In the genomic region with DNA sequence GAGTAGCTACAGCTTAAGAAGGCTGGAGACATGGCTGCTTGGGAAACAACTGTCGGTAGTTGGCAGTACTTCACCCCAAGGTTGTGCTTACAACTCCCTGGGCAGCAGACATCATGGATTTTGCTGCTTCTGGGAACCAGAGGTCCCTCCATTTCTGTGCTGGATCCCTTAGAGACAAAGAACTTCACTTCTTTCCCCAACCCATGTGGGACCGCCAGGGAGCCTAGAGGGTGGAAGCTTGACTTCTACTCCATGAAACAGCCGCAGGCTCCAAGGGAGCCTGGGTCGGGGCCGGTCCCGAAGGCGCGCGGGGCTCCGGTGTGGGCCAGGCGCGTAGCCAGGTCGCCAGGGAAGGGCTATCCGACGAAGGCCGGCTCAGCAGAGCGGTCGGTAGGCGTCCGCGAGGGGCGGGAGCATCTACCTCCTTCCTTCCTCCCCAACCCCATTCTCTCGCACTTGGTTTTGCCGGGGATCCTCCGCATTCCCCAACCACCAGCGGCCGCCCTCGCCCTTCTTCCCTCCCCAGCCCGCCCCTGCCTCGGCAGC, we compare ENCODE assay signal across 7 mouse cellular contexts. TPM values are rescaled to one million over a fixed set of nuclear protein-coding genes. Genes with fewer than 3 reads are reported as not detected.
DNase-seq lines count a peak whose midpoint lies in the region; ATAC-seq and TF ChIP-seq lines count a peak whose summit lies in the region.

No protein-coding gene starts in this region.

- no peaks in the 10 kb centered on the region for H3K27me3 ChIP-seq in embryonic facial prominence, embryonic 11.5 days (ENCODE audit: control insufficient read depth, insufficient read depth, low read length)
- H3K27me3 ChIP-seq in kidney, adult 2 months (replicated peaks; ENCODE audit: control insufficient read depth, insufficient read depth, low read length), result no peaks in the 10 kb centered on the region
- H3K27me3 ChIP-seq in liver, embryonic 16.5 days (ENCODE audit: control insufficient read depth, insufficient read depth, low read depth, low read length), result no peaks in the 10 kb centered on the region
- H3K27me3 ChIP-seq in neural tube, embryonic 13.5 days, result no peaks in the 10 kb centered on the region

- peak overlapping the region; percentile 100 for H3K27ac ChIP-seq in embryonic facial prominence, embryonic 11.5 days (replicated peaks; ENCODE audit: low read depth, low read length)
- peak overlapping the region; percentile 98 for H3K27ac ChIP-seq in kidney, adult 2 months (ENCODE audit: insufficient read depth, low read depth, low read length)
- H3K27ac ChIP-seq in liver, embryonic 16.5 days (ENCODE audit: low read length), result peak overlapping the region; percentile 97
- H3K27ac ChIP-seq in neural tube, embryonic 13.5 days (replicated peaks), result peak overlapping the region; percentile 100

- H3K4me3 ChIP-seq in embryonic facial prominence, embryonic 11.5 days (ENCODE audit: low read depth, low read length), result peak overlapping the region; percentile 97
- H3K4me3 ChIP-seq in kidney, adult 2 months (ENCODE audit: insufficient read depth, low read depth, low read length), result peak overlapping the region; percentile 84
- H3K4me3 ChIP-seq in liver, embryonic 16.5 days (ENCODE audit: low read depth, low read length), result peak overlapping the region; percentile 91
- H3K4me3 ChIP-seq in neural tube, embryonic 13.5 days, result peak overlapping the region; percentile 100

- peak; percentile 70 for ATAC-seq in embryonic facial prominence, embryonic 11.5 days (replicated peaks; ENCODE audit: insufficient number of reproducible peaks, low FRiP score, low TSS enrichment, low read depth)
- peak; percentile 56 for ATAC-seq in liver, embryonic 16.5 days (ENCODE audit: low read depth)
- peak; percentile 51 for ATAC-seq in neural tube, embryonic 13.5 days (ENCODE audit: low read depth)

- DNase-seq in ES-CJ7 (ENCODE audit: low read depth, low spot score), result peak; percentile 73
- peak; percentile 74 to 77 for DNase-seq in adrenal gland, adult 18-20 months (ENCODE audit: low spot score in 2 of 2)
- DNase-seq in embryonic facial prominence, embryonic 11.5 days (ENCODE audit: low spot score), result peak; percentile 73
- DNase-seq in heart, adult 9 months (ENCODE audit: low spot score in 2 of 2), result peak; percentile 82 to 83
- peak; percentile 84 for DNase-seq in kidney, adult 2 months

- 0 out of 2 replicates have a peak, but pooled peaks cover 2% of the 10 kb centered on the region for H3K4me1 ChIP-seq in embryonic facial prominence, embryonic 11.5 days (ENCODE audit: control insufficient read depth, insufficient read depth, low read length)
- H3K4me1 ChIP-seq in kidney, adult 2 months (ENCODE audit: control insufficient read depth, insufficient read depth, low read length), result peaks cover 12% of the 10 kb centered on the region
- peaks cover 42% of the 10 kb centered on the region for H3K4me1 ChIP-seq in liver, embryonic 16.5 days (ENCODE audit: control insufficient read depth, low read depth, low read length)
- peaks cover 47% of the 10 kb centered on the region for H3K4me1 ChIP-seq in neural tube, embryonic 13.5 days (replicated peaks)

- peaks cover 3% of the 10 kb centered on the region for H3K36me3 ChIP-seq in embryonic facial prominence, embryonic 11.5 days (replicated peaks; ENCODE audit: control insufficient read depth, insufficient read depth, low read depth, low read length)
- H3K36me3 ChIP-seq in kidney, adult 2 months (ENCODE audit: control insufficient read depth, insufficient read depth, low read length), result no peaks in the 10 kb centered on the region
- peaks cover 4% of the 10 kb centered on the region; the same call in 1 of the 2 replicates for H3K36me3 ChIP-seq in liver, embryonic 16.5 days (ENCODE audit: control insufficient read depth, insufficient read depth)
- peaks cover 10% of the 10 kb centered on the region for H3K36me3 ChIP-seq in neural tube, embryonic 13.5 days

- no peaks in the 10 kb centered on the region for H3K9me3 ChIP-seq in embryonic facial prominence, embryonic 11.5 days (replicated peaks; ENCODE audit: control insufficient read depth, low read length)
- no peaks in the 10 kb centered on the region for H3K9me3 ChIP-seq in liver, embryonic 16.5 days (replicated peaks; ENCODE audit: control insufficient read depth, low read length)
- no peaks in the 10 kb centered on the region for H3K9me3 ChIP-seq in neural tube, embryonic 13.5 days

- peak; percentile 52 for TF ChIP-seq POLR2A in kidney, adult 2 months (IDR thresholded peaks at IDR 0.05; ENCODE audit: low read depth, low read length)

- WGBS in embryonic facial prominence, embryonic 11.5 days, result under 1% methylated on average over 27 of the region's 30 CpGs
- WGBS in kidney, adult 2 months, result 1% methylated on average over 29 of the region's 30 CpGs
- WGBS in liver, embryonic 16.5 days (ENCODE audit: insufficient replicate concordance), result 0% methylated on average over 30 of the region's 30 CpGs
- WGBS in neural tube, embryonic 13.5 days, result 0% methylated on average over 25 of the region's 30 CpGs

- peak; percentile 38 for TF ChIP-seq CTCF in kidney, adult 2 months (conservative IDR thresholded peaks at IDR 0.05; ENCODE audit: insufficient read depth, insufficient read length, low read depth, low read length)

- H3K9ac ChIP-seq in embryonic facial prominence, embryonic 11.5 days (replicated peaks; ENCODE audit: low read length), result peak overlapping the region; percentile 99
- peak overlapping the region; percentile 97 for H3K9ac ChIP-seq in liver, embryonic 16.5 days (ENCODE audit: low read depth, low read length)
- H3K9ac ChIP-seq in neural tube, embryonic 13.5 days, result peak overlapping the region; percentile 100

- peak overlapping the region; percentile 84 for H3K4me2 ChIP-seq in embryonic facial prominence, embryonic 11.5 days (ENCODE audit: low read depth, low read length)
- peak overlapping the region; percentile 97 for H3K4me2 ChIP-seq in liver, embryonic 16.5 days (ENCODE audit: low read depth, low read length)
- H3K4me2 ChIP-seq in neural tube, embryonic 13.5 days, result peak overlapping the region; percentile 100

RNA-seq across cellular contexts. Expression of a gene that starts 0.8 kb away (rescaled TPM):
- 10 to 100 TPM; 82.3 to 97.4 TPM for total RNA-seq in adrenal gland, adult 18-20 months (2021)
- 20.2 and 22.0 TPM in 2 replicates for polyA plus RNA-seq in embryonic facial prominence, embryonic 11.5 days (2014; fragmentation: Nextera tagmentation; extraction: Ambion mirVana)
- 23.5 and 24.5 TPM in 2 replicates for polyA plus RNA-seq in kidney, adult 2 months (2012; rRNA removed)
- 4.9 and 5.3 TPM in 2 replicates for polyA plus RNA-seq in liver, embryonic 16.5 days (2015; fragmentation: Nextera tagmentation; extraction: Ambion mirVana)
- 31.5 and 33.2 TPM in 2 replicates for polyA plus RNA-seq in neural tube, embryonic 13.5 days (2015; fragmentation: Nextera tagmentation; extraction: Ambion mirVana)

RNA-seq across cellular contexts. Expression of a gene that starts 10.2 kb away (rescaled TPM):
- total RNA-seq in adrenal gland, adult 18-20 months (2021), result 10 to 100 TPM; 36.8 to 41.9 TPM
- 41.9 and 44.3 TPM in 2 replicates for polyA plus RNA-seq in embryonic facial prominence, embryonic 11.5 days (2014; fragmentation: Nextera tagmentation; extraction: Ambion mirVana)
- polyA plus RNA-seq in kidney, adult 2 months (2012; rRNA removed), result 21.0 and 24.5 TPM in 2 replicates
- polyA plus RNA-seq in liver, embryonic 16.5 days (2015; fragmentation: Nextera tagmentation; extraction: Ambion mirVana), result 11.6 and 13.6 TPM in 2 replicates
- polyA plus RNA-seq in neural tube, embryonic 13.5 days (2015; fragmentation: Nextera tagmentation; extraction: Ambion mirVana), result 55.1 and 57.7 TPM in 2 replicates

RNA-seq across cellular contexts. Expression of a gene that starts 19.4 kb away (rescaled TPM):
- 100 to 1,000 TPM; 226 to 232 TPM for total RNA-seq in adrenal gland, adult 18-20 months (2021)
- 0.69 and 1.2 TPM in 2 replicates for polyA plus RNA-seq in embryonic facial prominence, embryonic 11.5 days (2014; fragmentation: Nextera tagmentation; extraction: Ambion mirVana)
- 140 and 155 TPM in 2 replicates for polyA plus RNA-seq in kidney, adult 2 months (2012; rRNA removed)
- polyA plus RNA-seq in liver, embryonic 16.5 days (2015; fragmentation: Nextera tagmentation; extraction: Ambion mirVana), result 0.65 and 0.66 TPM in 2 replicates
- 3.4 and 3.6 TPM in 2 replicates for polyA plus RNA-seq in neural tube, embryonic 13.5 days (2015; fragmentation: Nextera tagmentation; extraction: Ambion mirVana)

RNA-seq across cellular contexts. Expression of a gene that starts 42.0 kb away (rescaled TPM):
- under 1 TPM; 0.36 to 0.58 TPM for total RNA-seq in adrenal gland, adult 18-20 months (2021)
- polyA plus RNA-seq in embryonic facial prominence, embryonic 11.5 days (2014; fragmentation: Nextera tagmentation; extraction: Ambion mirVana), result 1.1 TPM in 2 replicates
- 4.2 and 4.7 TPM in 2 replicates for polyA plus RNA-seq in kidney, adult 2 months (2012; rRNA removed)
- polyA plus RNA-seq in liver, embryonic 16.5 days (2015; fragmentation: Nextera tagmentation; extraction: Ambion mirVana), result 0.06 and 0.18 TPM in 2 replicates
- 5.6 and 6.7 TPM in 2 replicates for polyA plus RNA-seq in neural tube, embryonic 13.5 days (2015; fragmentation: Nextera tagmentation; extraction: Ambion mirVana)

RNA-seq across cellular contexts. Expression of a gene that starts 54.1 kb away (rescaled TPM):
- total RNA-seq in adrenal gland, adult 18-20 months (2021), result 10 to 100 TPM; 90.2 to 91.0 TPM
- 19.7 and 20.3 TPM in 2 replicates for polyA plus RNA-seq in embryonic facial prominence, embryonic 11.5 days (2014; fragmentation: Nextera tagmentation; extraction: Ambion mirVana)
- 92.7 and 97.2 TPM in 2 replicates for polyA plus RNA-seq in kidney, adult 2 months (2012; rRNA removed)
- polyA plus RNA-seq in liver, embryonic 16.5 days (2015; fragmentation: Nextera tagmentation; extraction: Ambion mirVana), result 6.5 and 7.7 TPM in 2 replicates
- 89.5 and 94.4 TPM in 2 replicates for polyA plus RNA-seq in neural tube, embryonic 13.5 days (2015; fragmentation: Nextera tagmentation; extraction: Ambion mirVana)

Comparison
In these comparisons a context has a peak if more than half of its experiments do, and no peak if none do; other contexts are left out.
1. Peak in every context shown above with its lines: DNase-seq, ATAC-seq, H3K4me3 ChIP-seq and H3K27ac ChIP-seq.
2. RNA of a gene that starts 19.4 kb away (polyA plus RNA-seq): 140 to 155 TPM in kidney, adult 2 months; 3.4 to 3.6 TPM in neural tube, embryonic 13.5 days, 0.69 to 1.2 TPM in embryonic facial prominence, embryonic 11.5 days and 0.65 to 0.66 TPM in liver, embryonic 16.5 days; every median in the first group is over 10 times any median in the second.